In the genomic region with DNA sequence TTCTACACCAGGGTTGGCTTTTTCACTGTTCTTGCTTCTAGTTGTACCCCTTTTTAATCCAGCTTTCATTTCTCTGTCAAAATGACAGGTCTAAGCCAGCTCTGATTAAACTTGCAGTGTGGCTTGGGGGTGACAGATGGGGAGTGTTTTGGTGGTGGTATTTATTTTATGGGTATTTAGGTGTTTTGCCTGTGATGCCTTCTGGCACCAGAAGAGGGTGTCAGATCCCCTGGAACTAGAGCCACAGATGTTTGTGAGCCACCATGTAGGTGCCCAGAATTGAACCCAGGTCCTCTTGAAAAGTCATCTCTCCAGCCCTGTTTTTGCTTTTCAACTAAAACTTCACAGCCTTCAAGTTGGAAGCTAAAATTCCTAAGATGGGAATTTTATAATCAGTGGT, we compare ENCODE assay signal across 15 mouse cellular contexts. TPM values are rescaled to one million over a fixed set of nuclear protein-coding genes. Genes with fewer than 3 reads are reported as not detected.
DNase-seq lines count a peak whose midpoint lies in the region; ATAC-seq and TF ChIP-seq lines count a peak whose summit lies in the region.
"Had no signal": no experiment of that assay in that cellular context is flagged by ENCODE, and none has a peak within 500 bp of the region (broad histone marks: within the 10 kb centered on the region; RNA-seq: fewer than 3 reads in every experiment).

No protein-coding gene starts in this region.

- DNase-seq in midbrain, postnatal 0 days (ENCODE audit: low spot score): no peak
- no peak for DNase-seq in midbrain, embryonic 11.5 days (ENCODE audit: low spot score, missing footprints)
- peak; percentile 34 for DNase-seq in ES-CJ7 (ENCODE audit: low read depth, low spot score)
- DNase-seq in stomach, postnatal 0 days (ENCODE audit: low spot score): no peak
- no peak for DNase-seq in testis, postnatal 14 days (ENCODE audit: low spot score)
- DNase-seq: cerebellum, adult 11-12 months; kidney, postnatal 36 days; lung, postnatal 36 days had no signal

- TF ChIP-seq CTCF in intestine, postnatal 0 days (IDR thresholded peaks at IDR 0.05; ENCODE audit: low read depth): peak; percentile 47
- TF ChIP-seq CTCF in midbrain, postnatal 0 days (IDR thresholded peaks at IDR 0.05): 0 out of 2 replicates have a peak, but pooled peaks have one; percentile 15
- peak; percentile 46 for TF ChIP-seq CTCF in stomach, postnatal 0 days (IDR thresholded peaks at IDR 0.05; ENCODE audit: low read depth)

- no peak overlapping the region for H3K27ac ChIP-seq in intestine, postnatal 0 days (ENCODE audit: low read depth, low read length)
- no peak overlapping the region for H3K27ac ChIP-seq in intestine, embryonic 16.5 days (ENCODE audit: low read length)
- H3K27ac ChIP-seq in midbrain, postnatal 0 days (ENCODE audit: low read depth, low read length): no peak overlapping the region
- no peak overlapping the region for H3K27ac ChIP-seq in midbrain, embryonic 11.5 days (ENCODE audit: low read depth, low read length)
- no peak overlapping the region for H3K27ac ChIP-seq in stomach, postnatal 0 days (replicated peaks)
- H3K27ac ChIP-seq: forebrain, embryonic 15.5 days; heart, embryonic 10.5 days; intestine, embryonic 15.5 days; midbrain, embryonic 13.5 days had no signal

- H3K4me1 ChIP-seq in intestine, postnatal 0 days (replicated peaks; ENCODE audit: control insufficient read depth, insufficient read depth, low read length): no peaks in the 10 kb centered on the region
- H3K4me1 ChIP-seq in intestine, embryonic 16.5 days (ENCODE audit: control insufficient read depth, insufficient read depth, low read length): peaks cover 8% of the 10 kb centered on the region
- no peaks in the 10 kb centered on the region for H3K4me1 ChIP-seq in midbrain, postnatal 0 days (ENCODE audit: insufficient read depth, low read length)
- peaks cover 6% of the 10 kb centered on the region for H3K4me1 ChIP-seq in midbrain, embryonic 11.5 days (ENCODE audit: control insufficient read depth, insufficient read depth, low read length)
- H3K4me1 ChIP-seq in stomach, postnatal 0 days (replicated peaks; ENCODE audit: control insufficient read depth, insufficient read depth): no peaks in the 10 kb centered on the region
- H3K4me1 ChIP-seq: intestine, embryonic 15.5 days had no signal

- H3K36me3 ChIP-seq in intestine, postnatal 0 days (ENCODE audit: control insufficient read depth, insufficient read depth): no peaks in the 10 kb centered on the region
- H3K36me3 ChIP-seq in intestine, embryonic 16.5 days (ENCODE audit: control insufficient read depth, insufficient read depth, low read length): no peaks in the 10 kb centered on the region
- H3K36me3 ChIP-seq in midbrain, postnatal 0 days (ENCODE audit: insufficient read depth, low read length): no peaks in the 10 kb centered on the region
- H3K36me3 ChIP-seq in midbrain, embryonic 11.5 days (ENCODE audit: control insufficient read depth, insufficient read depth, low read length): no peaks in the 10 kb centered on the region
- no peaks in the 10 kb centered on the region for H3K36me3 ChIP-seq in stomach, postnatal 0 days (ENCODE audit: control insufficient read depth, insufficient read depth, low read length)
- H3K36me3 ChIP-seq: forebrain, embryonic 15.5 days; heart, embryonic 10.5 days; intestine, embryonic 15.5 days; midbrain, embryonic 13.5 days had no signal

- no peak for ATAC-seq in intestine, postnatal 0 days
- no peak for ATAC-seq in intestine, embryonic 16.5 days
- no peak for ATAC-seq in midbrain, postnatal 0 days (ENCODE audit: low FRiP score)
- no peak for ATAC-seq in midbrain, embryonic 11.5 days (ENCODE audit: low FRiP score)
- ATAC-seq in stomach, postnatal 0 days (ENCODE audit: low FRiP score, low TSS enrichment): no peak
- ATAC-seq: forebrain, embryonic 15.5 days; intestine, embryonic 15.5 days; midbrain, embryonic 13.5 days had no signal

- no peak overlapping the region for H3K4me3 ChIP-seq in intestine, postnatal 0 days (ENCODE audit: low read depth, low read length)
- H3K4me3 ChIP-seq in intestine, embryonic 16.5 days (ENCODE audit: low read length): no peak overlapping the region
- no peak overlapping the region for H3K4me3 ChIP-seq in midbrain, postnatal 0 days (ENCODE audit: low read depth, low read length)
- no peak overlapping the region for H3K4me3 ChIP-seq in midbrain, embryonic 11.5 days (ENCODE audit: low read depth, low read length)
- H3K4me3 ChIP-seq in stomach, postnatal 0 days (ENCODE audit: low read depth, low read length): no peak overlapping the region
- H3K4me3 ChIP-seq: forebrain, embryonic 15.5 days; heart, embryonic 10.5 days; intestine, embryonic 15.5 days; midbrain, embryonic 13.5 days had no signal

- TF ChIP-seq EP300 in stomach, postnatal 0 days (optimal IDR thresholded peaks at IDR 0.05): no peak

- no peaks in the 10 kb centered on the region for H3K9me3 ChIP-seq in intestine, postnatal 0 days (ENCODE audit: control insufficient read depth)
- H3K9me3 ChIP-seq in intestine, embryonic 16.5 days (ENCODE audit: control insufficient read depth, low read length): no peaks in the 10 kb centered on the region
- H3K9me3 ChIP-seq in midbrain, postnatal 0 days (ENCODE audit: low read length): no peaks in the 10 kb centered on the region
- H3K9me3 ChIP-seq in midbrain, embryonic 11.5 days (ENCODE audit: control insufficient read depth, low read length): no peaks in the 10 kb centered on the region
- H3K9me3 ChIP-seq in stomach, postnatal 0 days (ENCODE audit: control insufficient read depth, low read length): no peaks in the 10 kb centered on the region
- H3K9me3 ChIP-seq: forebrain, embryonic 15.5 days; G1E; heart, embryonic 10.5 days; intestine, embryonic 15.5 days; midbrain, embryonic 13.5 days had no signal

- no peak overlapping the region for H3K9ac ChIP-seq in intestine, postnatal 0 days (ENCODE audit: low read depth, low read length)
- no peak overlapping the region for H3K9ac ChIP-seq in intestine, embryonic 16.5 days (ENCODE audit: low read depth, low read length)
- no peak overlapping the region for H3K9ac ChIP-seq in midbrain, postnatal 0 days (replicated peaks; ENCODE audit: low read length, poor library complexity, severe bottlenecking)
- no peak overlapping the region for H3K9ac ChIP-seq in midbrain, embryonic 11.5 days (ENCODE audit: low read length)
- no peak overlapping the region for H3K9ac ChIP-seq in stomach, postnatal 0 days (ENCODE audit: low read length)
- H3K9ac ChIP-seq: forebrain, embryonic 15.5 days; intestine, embryonic 15.5 days; midbrain, embryonic 13.5 days had no signal

- H3K27me3 ChIP-seq in intestine, postnatal 0 days (replicated peaks; ENCODE audit: control insufficient read depth, insufficient read depth, low read length): no peaks in the 10 kb centered on the region
- no peaks in the 10 kb centered on the region for H3K27me3 ChIP-seq in intestine, embryonic 16.5 days (replicated peaks; ENCODE audit: control insufficient read depth, insufficient read depth, low read length)
- H3K27me3 ChIP-seq in midbrain, postnatal 0 days (ENCODE audit: insufficient read depth, low read length): no peaks in the 10 kb centered on the region
- no peaks in the 10 kb centered on the region for H3K27me3 ChIP-seq in midbrain, embryonic 11.5 days (ENCODE audit: control insufficient read depth, insufficient read depth, low read length)
- no peaks in the 10 kb centered on the region for H3K27me3 ChIP-seq in stomach, postnatal 0 days (ENCODE audit: control insufficient read depth, insufficient read depth, low read length)
- H3K27me3 ChIP-seq: forebrain, embryonic 15.5 days; intestine, embryonic 15.5 days; midbrain, embryonic 13.5 days had no signal

- no peak overlapping the region for H3K4me2 ChIP-seq in intestine, postnatal 0 days (replicated peaks; ENCODE audit: low read depth)
- no peak overlapping the region for H3K4me2 ChIP-seq in intestine, embryonic 16.5 days (ENCODE audit: low read depth, low read length)
- no peak overlapping the region for H3K4me2 ChIP-seq in midbrain, postnatal 0 days (ENCODE audit: low read depth, low read length, poor library complexity, severe bottlenecking)
- no peak overlapping the region for H3K4me2 ChIP-seq in midbrain, embryonic 11.5 days
- H3K4me2 ChIP-seq in stomach, postnatal 0 days (replicated peaks; ENCODE audit: low read depth): no peak overlapping the region
- H3K4me2 ChIP-seq: forebrain, embryonic 15.5 days; intestine, embryonic 15.5 days; midbrain, embryonic 13.5 days had no signal

RNA-seq across cellular contexts. Expression of gene Peak1, which starts 3.5 kb away (rescaled TPM):
- 5.9 and 6.4 TPM in 2 replicates for polyA plus RNA-seq in intestine, postnatal 0 days (2015; fragmentation: Nextera tagmentation; extraction: Ambion mirVana)
- 7.8 and 9.4 TPM in 2 replicates for polyA plus RNA-seq in intestine, embryonic 16.5 days (2015; fragmentation: Nextera tagmentation; extraction: Ambion mirVana)
- 5.9 and 7.7 TPM in 2 replicates for total RNA-seq in midbrain, postnatal 0 days (2014; rRNA removed)
- polyA plus RNA-seq in midbrain, postnatal 0 days (2015; fragmentation: Nextera tagmentation; extraction: Ambion mirVana): 2.7 and 2.8 TPM in 2 replicates
- 4.4 and 4.9 TPM in 2 replicates for polyA plus RNA-seq in midbrain, embryonic 11.5 days (2014; fragmentation: Nextera tagmentation; extraction: Ambion mirVana)
- 4.2 and 4.5 TPM in 2 replicates for polyA plus RNA-seq in stomach, postnatal 0 days (2015; fragmentation: Nextera tagmentation; extraction: Ambion mirVana)

RNA-seq across cellular contexts. Expression of gene Hmg20a, which starts 4.1 kb away (rescaled TPM):
- polyA plus RNA-seq in intestine, postnatal 0 days (2015; fragmentation: Nextera tagmentation; extraction: Ambion mirVana): 12.9 and 14.3 TPM in 2 replicates
- 38.1 and 38.4 TPM in 2 replicates for polyA plus RNA-seq in intestine, embryonic 16.5 days (2015; fragmentation: Nextera tagmentation; extraction: Ambion mirVana)
- 62.0 and 67.9 TPM in 2 replicates for total RNA-seq in midbrain, postnatal 0 days (2014; rRNA removed)
- polyA plus RNA-seq in midbrain, postnatal 0 days (2015; fragmentation: Nextera tagmentation; extraction: Ambion mirVana): 73.6 and 76.3 TPM in 2 replicates
- polyA plus RNA-seq in midbrain, embryonic 11.5 days (2014; fragmentation: Nextera tagmentation; extraction: Ambion mirVana): 65.9 and 70.1 TPM in 2 replicates
- 15.2 and 15.6 TPM in 2 replicates for polyA plus RNA-seq in stomach, postnatal 0 days (2015; fragmentation: Nextera tagmentation; extraction: Ambion mirVana)
